Mouse (Mus musculus): Measurements from ENCODE around the gene Car8. TPM values are rescaled to one million over a fixed set of nuclear protein-coding genes. Genes with fewer than 3 reads are reported as not detected.

The Car8 gene
- 2.9 and 3.9 TPM in 2 replicates for polyA plus RNA-seq (2015; fragmentation: Nextera tagmentation; extraction: Ambion mirVana)

- ATAC-seq (replicated peaks), result peak; percentile 97
- H3K9ac ChIP-seq (replicated peaks), result peak within 1 kb of the TSS; percentile 58
- H3K27me3 ChIP-seq, result 0 out of 2 replicates have a peak, but pooled peaks cover 3% of the 10 kb centered on the region
- no peaks in the 10 kb centered on the region for H3K36me3 ChIP-seq
- no peaks in the 10 kb centered on the region for H3K9me3 ChIP-seq
- peak within 1 kb of the TSS; percentile 56 for H3K4me3 ChIP-seq
- peak within 1 kb of the TSS; percentile 99 for H3K4me2 ChIP-seq (replicated peaks)
- under 1% methylated on average over 49 of the region's 49 CpGs for WGBS
- H3K4me1 ChIP-seq, result peaks cover 7% of the 10 kb centered on the region; the same call in 1 of the 2 replicates
- no peak within 1 kb of the TSS for H3K27ac ChIP-seq (replicated peaks)
These were observed at the start of gene Car8 for GRCm38 (mm10) chr4:8238560-8239305. Gene Car8 (minus strand): TSS chr4:8239041.

GRCm38 (mm10) chr4:8284934-8285333, 46.1 kb upstream of the Car8 start:
- no peak for ATAC-seq (replicated peaks)
- Histone ChIP-seq H3K4me3 (no peak overlapping the region), H3K4me1 (no peaks in the 10 kb centered on the region), H3K9me3 (no peaks in the 10 kb centered on the region), H3K27ac (replicated peaks) (no peak overlapping the region), H3K9ac (replicated peaks) (no peak overlapping the region), H3K27me3 (no peaks in the 10 kb centered on the region), H3K4me2 (replicated peaks) (no peak overlapping the region), H3K36me3 (no peaks in the 10 kb centered on the region)
- 94% methylated on average over 1 of the region's 1 CpGs for WGBS

GRCm38 (mm10) chr4:8278159-8278558, 39.3 kb upstream of the Car8 start:
- ATAC-seq (replicated peaks), result no peak
- 91% methylated on average over 2 of the region's 2 CpGs for WGBS
- Histone ChIP-seq H3K4me3 (no peak overlapping the region), H3K27ac (replicated peaks) (no peak overlapping the region), H3K4me2 (replicated peaks) (no peak overlapping the region), H3K9me3 (no peaks in the 10 kb centered on the region), H3K4me1 (no peaks in the 10 kb centered on the region), H3K36me3 (no peaks in the 10 kb centered on the region), H3K9ac (replicated peaks) (no peak overlapping the region), H3K27me3 (no peaks in the 10 kb centered on the region)

- Histone ChIP-seq H3K27me3 (no peaks in the 10 kb centered on the region), H3K27ac (replicated peaks) (no peak overlapping the region), H3K9ac (replicated peaks) (no peak overlapping the region), H3K36me3 (no peaks in the 10 kb centered on the region), H3K4me2 (replicated peaks) (no peak overlapping the region), H3K4me1 (no peaks in the 10 kb centered on the region), H3K4me3 (no peak overlapping the region), H3K9me3 (no peaks in the 10 kb centered on the region)
- peak; percentile 51 for ATAC-seq (replicated peaks)
- WGBS, result 55% methylated on average over 3 of the region's 3 CpGs
These were observed 11.0 kb upstream of the Car8 start for GRCm38 (mm10) chr4:8249805-8250204.

GRCm38 (mm10) chr4:8245495-8246063, 6.7 kb upstream of the Car8 start:
- ATAC-seq (replicated peaks), result no peak
- Histone ChIP-seq H3K36me3 (no peaks in the 10 kb centered on the region), H3K4me2 (replicated peaks) (no peak overlapping the region), H3K4me1 (no peaks in the 10 kb centered on the region), H3K27ac (replicated peaks) (no peak overlapping the region), H3K9me3 (no peaks in the 10 kb centered on the region), H3K4me3 (no peak overlapping the region), H3K9ac (replicated peaks) (no peak overlapping the region), H3K27me3 (no peaks in the 10 kb centered on the region)
- 84% methylated on average over 1 of the region's 1 CpGs for WGBS

GRCm38 (mm10) chr4:8245062-8245461, 6.2 kb upstream of the Car8 start:
- no peak overlapping the region for H3K4me2 ChIP-seq (replicated peaks)
- H3K4me3 ChIP-seq, result no peak overlapping the region
- no peaks in the 10 kb centered on the region for H3K9me3 ChIP-seq
- 93% methylated on average over 3 of the region's 3 CpGs for WGBS
- no peak overlapping the region for H3K27ac ChIP-seq (replicated peaks)
- H3K4me1 ChIP-seq, result no peaks in the 10 kb centered on the region
- no peak for ATAC-seq (replicated peaks)
- H3K27me3 ChIP-seq, result no peaks in the 10 kb centered on the region
- no peaks in the 10 kb centered on the region for H3K36me3 ChIP-seq
- H3K9ac ChIP-seq (replicated peaks), result no peak overlapping the region

- Histone ChIP-seq H3K27ac (replicated peaks) (no peak overlapping the region), H3K27me3 (0 out of 2 replicates have a peak, but pooled peaks cover 3% of the 10 kb centered on the region), H3K4me2 (replicated peaks) (no peak overlapping the region), H3K4me1 (peaks cover 7% of the 10 kb centered on the region; the same call in 1 of the 2 replicates), H3K9me3 (no peaks in the 10 kb centered on the region), H3K9ac (replicated peaks) (no peak overlapping the region), H3K36me3 (no peaks in the 10 kb centered on the region), H3K4me3 (no peak overlapping the region)
- ATAC-seq (replicated peaks), result no peak
- 66% methylated on average over 11 of the region's 11 CpGs for WGBS
These were observed 858 bp upstream of the Car8 start for GRCm38 (mm10) chr4:8239699-8240098.

- 0 out of 2 replicates have a peak, but pooled peaks cover 3% of the 10 kb centered on the region for H3K27me3 ChIP-seq
- peak; percentile 59 for ATAC-seq (replicated peaks)
- H3K36me3 ChIP-seq, result no peaks in the 10 kb centered on the region
- H3K9me3 ChIP-seq, result no peaks in the 10 kb centered on the region
- WGBS, result 15% methylated on average over 11 of the region's 11 CpGs
- H3K27ac ChIP-seq (replicated peaks), result no peak overlapping the region
- peak overlapping the region; percentile 58 for H3K9ac ChIP-seq (replicated peaks)
- H3K4me3 ChIP-seq, result peak overlapping the region; percentile 56
- H3K4me1 ChIP-seq, result peaks cover 7% of the 10 kb centered on the region; the same call in 1 of the 2 replicates
- H3K4me2 ChIP-seq (replicated peaks), result peak overlapping the region; percentile 99
These were observed 447 bp upstream of the Car8 start for GRCm38 (mm10) chr4:8239306-8239670.

GRCm38 (mm10) chr4:8232393-8233111, 6.3 kb downstream of the Car8 start:
- 76% methylated on average over 12 of the region's 12 CpGs for WGBS
- H3K4me2 ChIP-seq (replicated peaks), result no peak overlapping the region
- H3K27me3 ChIP-seq, result no peaks in the 10 kb centered on the region
- H3K4me1 ChIP-seq, result no peaks in the 10 kb centered on the region
- no peaks in the 10 kb centered on the region for H3K9me3 ChIP-seq
- no peak overlapping the region for H3K27ac ChIP-seq (replicated peaks)
- H3K9ac ChIP-seq (replicated peaks), result no peak overlapping the region
- no peak for ATAC-seq (replicated peaks)
- no peak overlapping the region for H3K4me3 ChIP-seq
- H3K36me3 ChIP-seq, result no peaks in the 10 kb centered on the region

- H3K4me2 ChIP-seq (replicated peaks), result no peak overlapping the region
- H3K9me3 ChIP-seq, result no peaks in the 10 kb centered on the region
- H3K27ac ChIP-seq (replicated peaks), result no peak overlapping the region
- no peak for ATAC-seq (replicated peaks)
- 92% methylated on average over 5 of the region's 5 CpGs for WGBS
- H3K4me3 ChIP-seq, result no peak overlapping the region
- no peaks in the 10 kb centered on the region for H3K27me3 ChIP-seq
- H3K4me1 ChIP-seq, result no peaks in the 10 kb centered on the region
- H3K36me3 ChIP-seq, result no peaks in the 10 kb centered on the region
- no peak overlapping the region for H3K9ac ChIP-seq (replicated peaks)
These were observed 7.5 kb downstream of the Car8 start for GRCm38 (mm10) chr4:8231291-8231871.

- Histone ChIP-seq H3K9me3 (no peaks in the 10 kb centered on the region), H3K4me1 (no peaks in the 10 kb centered on the region), H3K36me3 (no peaks in the 10 kb centered on the region), H3K27ac (replicated peaks) (no peak overlapping the region), H3K27me3 (no peaks in the 10 kb centered on the region), H3K4me2 (replicated peaks) (no peak overlapping the region), H3K9ac (replicated peaks) (no peak overlapping the region), H3K4me3 (no peak overlapping the region)
- no peak for ATAC-seq (replicated peaks)
- 52% methylated on average over 3 of the region's 3 CpGs for WGBS
These were observed 9.1 kb downstream of the Car8 start for GRCm38 (mm10) chr4:8229661-8230298.

Measured in forebrain, embryonic 15.5 days (tissue).